Comparison of ENCODE assay signal across 14 mouse cellular contexts in the genomic region with DNA sequence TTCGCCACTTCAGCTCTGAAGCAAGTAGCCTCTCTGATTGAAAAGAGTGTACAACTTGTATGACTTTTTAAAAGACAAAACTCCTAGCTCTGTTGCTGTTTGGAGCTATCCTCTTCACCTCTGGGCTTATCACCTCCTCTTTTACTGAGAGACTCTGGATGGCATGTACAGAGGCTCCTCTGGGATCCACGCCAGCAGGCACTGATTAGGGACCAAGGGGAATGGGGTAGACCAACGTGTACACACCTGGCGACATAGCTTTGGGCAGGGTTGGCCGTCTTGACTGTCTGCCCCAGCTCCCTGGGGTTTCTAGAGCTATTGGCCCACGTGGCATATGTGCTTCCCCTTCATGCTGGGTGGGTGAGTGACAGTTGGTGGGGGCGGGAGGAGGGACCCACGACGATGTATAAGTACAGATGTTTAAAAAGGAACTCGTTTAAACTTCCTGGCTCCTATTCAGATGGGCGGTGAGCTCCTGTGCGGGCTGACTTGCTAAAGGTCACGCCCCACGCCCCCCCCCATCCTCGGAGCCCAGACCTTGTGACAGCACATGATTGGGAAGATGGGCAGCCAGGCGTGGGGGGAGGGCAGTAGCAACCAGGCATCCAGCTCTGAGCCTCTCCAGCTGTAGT.
DNase-seq lines count a peak whose midpoint lies in the region; ATAC-seq and TF ChIP-seq lines count a peak whose summit lies in the region.
"Had no signal": no experiment of that assay in that cellular context is flagged by ENCODE, and none has a peak within 500 bp of the region (broad histone marks: within the 10 kb centered on the region; RNA-seq: fewer than 3 reads in every experiment).

No protein-coding gene starts in this region.

- no peak for DNase-seq in heart, postnatal 36 days
- DNase-seq in thymus, postnatal 4 days: peak; percentile 54
- no peak for DNase-seq in thymus, postnatal 14 days
- peak; percentile 40 for DNase-seq in liver, postnatal 0 days
- no peak for DNase-seq in forebrain, embryonic 11.5 days (ENCODE audit: low spot score)
- DNase-seq in T-cell, adult 2 months (ENCODE audit: low spot score): no peak
- DNase-seq: cerebellum, postnatal 14 days; gastrocnemius, postnatal 36 days; kidney, postnatal 36 days had no signal

- H3K9ac ChIP-seq in heart, embryonic 12.5 days: no peak overlapping the region
- H3K9ac ChIP-seq in liver, postnatal 0 days (replicated peaks): no peak overlapping the region
- no peak overlapping the region for H3K9ac ChIP-seq in forebrain, embryonic 11.5 days (ENCODE audit: low read length)
- no peak overlapping the region for H3K9ac ChIP-seq in kidney, embryonic 15.5 days
- H3K9ac ChIP-seq: limb, embryonic 13.5 days; midbrain, embryonic 15.5 days had no signal

- peaks cover 17% of the 10 kb centered on the region for H3K36me3 ChIP-seq in heart, embryonic 12.5 days
- peaks cover 5% of the 10 kb centered on the region; the same call in 1 of the 2 replicates for H3K36me3 ChIP-seq in liver, postnatal 0 days (replicated peaks; ENCODE audit: insufficient read depth, low read length)
- no peaks in the 10 kb centered on the region for H3K36me3 ChIP-seq in forebrain, embryonic 11.5 days (ENCODE audit: control insufficient read depth, insufficient read depth, low read length)
- H3K36me3 ChIP-seq in kidney, embryonic 15.5 days: peaks cover 21% of the 10 kb centered on the region
- H3K36me3 ChIP-seq: midbrain, embryonic 15.5 days had no signal

- H3K4me2 ChIP-seq in heart, embryonic 12.5 days: no peak overlapping the region
- H3K4me2 ChIP-seq in liver, postnatal 0 days (ENCODE audit: low read depth, low read length): no peak overlapping the region
- H3K4me2 ChIP-seq in forebrain, embryonic 11.5 days (ENCODE audit: low read depth, low read length, severe bottlenecking): no peak overlapping the region
- no peak overlapping the region for H3K4me2 ChIP-seq in kidney, embryonic 15.5 days
- H3K4me2 ChIP-seq: limb, embryonic 13.5 days; midbrain, embryonic 15.5 days had no signal

- H3K27me3 ChIP-seq in heart, embryonic 12.5 days (replicated peaks): peaks cover 26% of the 10 kb centered on the region
- no peaks in the 10 kb centered on the region for H3K27me3 ChIP-seq in liver, postnatal 0 days (ENCODE audit: insufficient read depth, low read length)
- no peaks in the 10 kb centered on the region for H3K27me3 ChIP-seq in forebrain, embryonic 11.5 days (ENCODE audit: control insufficient read depth, insufficient read depth, low read length)
- no peaks in the 10 kb centered on the region for H3K27me3 ChIP-seq in kidney, embryonic 15.5 days
- H3K27me3 ChIP-seq: limb, embryonic 13.5 days; midbrain, embryonic 15.5 days had no signal

- TF ChIP-seq EP300 in liver, postnatal 0 days (IDR thresholded peaks at IDR 0.05; ENCODE audit: low read depth): no peak

- intact Hi-C loops in heart, postnatal 36 days (cut with DNase I): loop anchor here (1.0 kb wide), 1 partner anchor 87 kb away; no protein-coding TSS in a partner anchor

- no peak overlapping the region for H3K4me3 ChIP-seq in heart, embryonic 12.5 days
- no peak overlapping the region for H3K4me3 ChIP-seq in liver, postnatal 0 days (ENCODE audit: low read depth, low read length)
- H3K4me3 ChIP-seq in forebrain, embryonic 11.5 days (ENCODE audit: low read depth, low read length): no peak overlapping the region
- no peak overlapping the region for H3K4me3 ChIP-seq in kidney, embryonic 15.5 days (replicated peaks)
- H3K4me3 ChIP-seq: erythroblast, embryonic 14.5 days; limb, embryonic 13.5 days; midbrain, embryonic 15.5 days had no signal

- 49% methylated on average over 16 of the region's 16 CpGs for WGBS in heart, embryonic 12.5 days
- WGBS in liver, postnatal 0 days (ENCODE audit: insufficient replicate concordance): 31% methylated on average over 16 of the region's 16 CpGs
- 62% methylated on average over 16 of the region's 16 CpGs for WGBS in forebrain, embryonic 11.5 days
- WGBS in kidney, embryonic 15.5 days: 43% methylated on average over 16 of the region's 16 CpGs

- TF ChIP-seq CTCF in liver, postnatal 0 days (IDR thresholded peaks at IDR 0.05; ENCODE audit: low read depth): no peak

- H3K27ac ChIP-seq in heart, embryonic 12.5 days (ENCODE audit: poor library complexity, severe bottlenecking): peak overlapping the region; percentile 75
- no peak overlapping the region for H3K27ac ChIP-seq in liver, postnatal 0 days (ENCODE audit: low read depth)
- no peak overlapping the region for H3K27ac ChIP-seq in forebrain, embryonic 11.5 days (ENCODE audit: low read depth, low read length)
- H3K27ac ChIP-seq in kidney, embryonic 15.5 days: no peak overlapping the region
- H3K27ac ChIP-seq: midbrain, embryonic 15.5 days had no signal

- peaks cover 44% of the 10 kb centered on the region for H3K4me1 ChIP-seq in heart, embryonic 12.5 days (replicated peaks)
- H3K4me1 ChIP-seq in liver, postnatal 0 days (ENCODE audit: insufficient read depth): peaks cover 4% of the 10 kb centered on the region; the same call in 1 of the 2 replicates
- peaks cover 4% of the 10 kb centered on the region; the same call in 1 of the 2 replicates for H3K4me1 ChIP-seq in forebrain, embryonic 11.5 days (replicated peaks; ENCODE audit: control insufficient read depth, insufficient read depth, low read length)
- peaks cover 50% of the 10 kb centered on the region for H3K4me1 ChIP-seq in kidney, embryonic 15.5 days

- H3K9me3 ChIP-seq in heart, embryonic 12.5 days (replicated peaks): no peaks in the 10 kb centered on the region
- H3K9me3 ChIP-seq in liver, postnatal 0 days (ENCODE audit: low read length): no peaks in the 10 kb centered on the region
- H3K9me3 ChIP-seq in forebrain, embryonic 11.5 days (ENCODE audit: control insufficient read depth, low read length): no peaks in the 10 kb centered on the region
- no peaks in the 10 kb centered on the region for H3K9me3 ChIP-seq in kidney, embryonic 15.5 days (replicated peaks)
- H3K9me3 ChIP-seq: limb, embryonic 13.5 days; midbrain, embryonic 15.5 days had no signal

- ATAC-seq in heart, embryonic 12.5 days (ENCODE audit: insufficient number of reproducible peaks, low FRiP score): no peak
- ATAC-seq in liver, postnatal 0 days: peak; percentile 22; the same call in 1 of the 2 replicates
- ATAC-seq in forebrain, embryonic 11.5 days (replicated peaks; ENCODE audit: low FRiP score): no peak
- ATAC-seq in kidney, embryonic 15.5 days (replicated peaks; ENCODE audit: low FRiP score): no peak
- ATAC-seq: midbrain, embryonic 15.5 days had no signal

Comparison
In these comparisons a context has a peak if more than half of its experiments do, and no peak if none do; other contexts are left out.
1. DNase-seq: peak in thymus, postnatal 4 days (single experiment) and liver, postnatal 0 days (single experiment); none in heart, postnatal 36 days (0 of 2), thymus, postnatal 14 days (single experiment), forebrain, embryonic 11.5 days (single experiment) and T-cell, adult 2 months (single experiment).